Mouse (Mus musculus) kidney, adult 2 months (tissue): Measurements from ENCODE around the gene Cbs.

Experiments
- CTCF ChIP-seq: fragments of 200-500 bp; conservative IDR thresholded peaks from 2 replicates; pipeline ENCODE4 v1.5.1; 2011; ENCODE audit warnings: low read depth, mild to moderate bottlenecking, control low read depth, low read length, moderate library complexity, mixed read lengths; ENCODE audit not compliant: insufficient read depth, insufficient read length
- POLR2A ChIP-seq: fragments of 200-500 bp; IDR thresholded peaks from one replicate; pipeline ENCODE4 v1.6.1; 2011; ENCODE audit warnings: low read depth, low read length, control low read depth

DNA sequence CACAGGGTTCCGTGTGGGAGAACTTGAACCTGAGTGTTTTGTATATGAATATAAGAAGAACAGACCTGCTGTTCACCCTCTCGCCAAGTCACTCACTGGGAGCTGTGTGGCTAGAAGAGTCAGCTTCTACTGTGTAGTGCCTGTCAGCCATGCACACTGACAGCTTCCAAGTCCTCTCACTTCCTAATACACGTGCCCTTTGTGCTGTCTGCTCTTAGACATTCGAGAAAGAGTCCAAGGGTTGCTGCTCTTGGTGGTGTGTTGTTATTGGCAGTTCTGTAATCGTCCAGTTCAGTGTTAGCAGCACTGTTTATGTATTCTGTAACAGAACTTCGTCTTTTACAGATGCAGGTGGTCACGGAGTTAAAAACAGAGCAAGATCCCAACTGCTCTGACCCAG is 48.9 kb downstream of the Cbs start:
- TF ChIP-seq CTCF (no peak), POLR2A (no peak)
